Mouse (Mus musculus): ENCODE data around the gene Colgalt1.

GRCm38 (mm10) chr8:71613418-71613817 lies 2.6 kb downstream of the Colgalt1 start:
- TF ChIP-seq CTCF (IDR thresholded peaks at IDR 0.05; ENCODE audit: low read depth) (no peak), EP300 (IDR thresholded peaks at IDR 0.05; ENCODE audit: low read depth) (no peak)
